Mouse (Mus musculus) G1E (cell line): Measurements from ENCODE around the gene Efna2.

Experiments
- CTCF ChIP-seq: IDR thresholded peaks from 2 replicates; pipeline ENCODE4 v1.5.1; 2012; ENCODE audit warnings: low read depth, low read length, inconsistent platforms, mixed read lengths
- GATA1 ChIP-seq: IDR thresholded peaks from 2 replicates; pipeline ENCODE4 v1.6.1; 2012; ENCODE audit warnings: borderline replicate concordance, low read length, inconsistent platforms, mixed read lengths
- POLR2AphosphoS5 ChIP-seq: IDR thresholded peaks from 2 replicates; pipeline ENCODE4 v1.6.1; 2012; ENCODE audit warnings: low read depth, low read length, inconsistent platforms; ENCODE audit not compliant: insufficient replicate concordance
- TAL1 ChIP-seq: conservative IDR thresholded peaks from 2 replicates; pipeline ENCODE4 v1.6.1; 2012; ENCODE audit warnings: low read depth, low read length, inconsistent platforms, mixed read lengths

DNA sequence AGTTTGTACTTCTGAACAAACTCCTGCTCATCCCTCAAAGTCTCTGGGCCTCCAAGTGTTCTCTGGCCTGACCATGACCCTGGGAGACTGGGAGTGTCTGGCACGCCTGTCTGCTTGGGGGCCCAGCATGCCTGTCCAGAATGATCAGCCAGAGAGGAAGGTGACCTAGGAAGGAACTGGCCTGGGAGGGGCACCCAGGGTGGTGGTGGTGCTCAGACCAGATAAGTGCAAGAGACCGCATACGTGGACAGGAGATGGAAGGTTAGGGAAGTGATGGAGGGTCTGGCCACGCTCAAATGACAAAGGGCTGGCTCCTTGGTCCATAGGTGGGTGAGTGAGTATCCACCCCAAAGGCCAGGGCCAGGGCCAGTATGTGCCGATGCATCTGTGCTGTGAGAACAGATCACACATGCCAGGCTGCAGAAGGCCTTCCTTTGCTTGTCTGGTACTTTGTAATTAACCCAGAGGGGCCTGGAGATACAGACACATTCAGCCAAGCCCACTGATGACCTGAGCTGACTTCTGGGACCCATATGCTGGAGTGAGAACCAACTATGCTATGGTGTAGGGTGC lies 32.0 kb upstream of the Efna2 start:
- TF ChIP-seq GATA1 (no peak), CTCF (no peak), TAL1 (no peak), POLR2AphosphoS5 (no peak)
